Mouse (Mus musculus) embryonic fibroblast, embryonic 13.5 days (primary cell): ENCODE results near the gene Mllt3.

Experiments used
- CTCF ChIP-seq: IDR thresholded peaks from 2 replicates; pipeline ENCODE4 v1.5.1; 2011; ENCODE audit warnings: mild to moderate bottlenecking, control low read depth, low read length, moderate library complexity, borderline replicate concordance; ENCODE audit not compliant: insufficient read depth
- POLR2A ChIP-seq: IDR thresholded peaks from 2 replicates; pipeline ENCODE4 v1.6.1; 2011; ENCODE audit warnings: low read depth, mild to moderate bottlenecking, control low read depth, low read length, moderate library complexity

DNA sequence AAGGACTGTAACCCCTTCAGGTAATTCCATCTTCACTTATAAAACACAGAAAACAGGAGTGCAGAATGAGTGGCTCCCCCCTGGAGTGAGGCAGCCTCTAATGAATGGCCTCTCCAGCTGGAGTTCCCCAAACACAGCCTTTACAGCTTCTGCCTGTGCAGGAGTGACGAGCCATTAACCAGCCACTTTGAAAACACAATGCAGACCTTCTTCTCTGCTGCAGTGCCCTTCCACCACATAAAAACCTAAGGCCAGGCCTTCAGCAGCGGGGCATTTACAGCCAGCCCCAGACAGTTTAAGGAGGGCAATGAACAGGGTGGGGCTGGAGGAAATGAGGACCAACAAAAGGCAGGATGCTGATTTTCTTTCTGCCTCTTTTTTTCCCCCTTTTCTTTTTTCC is 198.9 kb downstream of the Mllt3 start:
- TF ChIP-seq CTCF (no peak), POLR2A (no peak)
